Mouse (Mus musculus) G1E (cell line): ENCODE results near the gene Zfp689. TPM values are rescaled to one million over a fixed set of nuclear protein-coding genes. Genes with fewer than 3 reads are reported as not detected.
"Not testable (repeated sequence)": the region's sequence is repeated elsewhere in the genome, so short reads cannot be mapped to it uniquely, and the experiment has no call there.

Experiments used
- ATAC-seq: 2 replicates; pipeline ENCODE4 v1.8.0; 2016; ENCODE audit warnings: mild to moderate bottlenecking; ENCODE audit not compliant: insufficient number of reproducible peaks, poor library complexity, low FRiP score, severe bottlenecking; ENCODE audit errors: extremely low read depth
- DNase-seq: peaks from one replicate; pipeline ENCODE4 v3.0.0; 2012; ENCODE audit warnings: low spot score
- H3K27me3 ChIP-seq: 2 replicates; pipeline ENCODE4 v1.6.1; 2012; ENCODE audit warnings: mild to moderate bottlenecking, low read length, inconsistent platforms; ENCODE audit not compliant: insufficient read depth
- H3K36me3 ChIP-seq: replicated peaks from 2 replicates; pipeline ENCODE3; 2012; ENCODE audit warnings: mild to moderate bottlenecking, inconsistent platforms
- H3K4me1 ChIP-seq: 2 replicates; pipeline ENCODE4 v1.6.1; 2012; ENCODE audit warnings: low read depth, low read length, inconsistent platforms, mixed read lengths; ENCODE audit not compliant: insufficient read depth
- H3K4me3 ChIP-seq: 2 replicates; pipeline ENCODE4 v1.5.1; 2012; ENCODE audit warnings: low read depth, mild to moderate bottlenecking, inconsistent platforms, low read length, moderate library complexity, mixed read lengths
- H3K9me3 ChIP-seq: replicated peaks from 2 replicates; pipeline ENCODE4 v1.6.1; 2012; ENCODE audit warnings: inconsistent platforms
- CTCF ChIP-seq: IDR thresholded peaks from 2 replicates; pipeline ENCODE4 v1.5.1; 2012; ENCODE audit warnings: low read depth, low read length, inconsistent platforms, mixed read lengths
- GATA1 ChIP-seq: IDR thresholded peaks from 2 replicates; pipeline ENCODE4 v1.6.1; 2012; ENCODE audit warnings: borderline replicate concordance, low read length, inconsistent platforms, mixed read lengths
- GATA2 ChIP-seq: IDR thresholded peaks from 2 replicates; pipeline ENCODE4 v1.6.1; 2012; ENCODE audit warnings: low read depth, low read length, inconsistent platforms, borderline replicate concordance
- POLR2AphosphoS5 ChIP-seq: IDR thresholded peaks from 2 replicates; pipeline ENCODE4 v1.6.1; 2012; ENCODE audit warnings: low read depth, low read length, inconsistent platforms; ENCODE audit not compliant: insufficient replicate concordance
- TAL1 ChIP-seq: conservative IDR thresholded peaks from 2 replicates; pipeline ENCODE4 v1.6.1; 2012; ENCODE audit warnings: low read depth, low read length, inconsistent platforms, mixed read lengths
- polyA plus RNA-seq: library from polyadenylated mRNA; stranded (reverse); fragments of >175 nt; gene quantifications from 2 replicates; pipeline ENCODE4 v1.2.3, GENCODE M21; 2012
- total RNA-seq, 2 experiments: library from RNA; stranded (forward) in 1 of 2; stranded (reverse) in 1 of 2; fragments of 200-1000 nt in 1 of 2; fragments of >200 nt in 1 of 2; fragmentation: Nextera tagmentation in 1 of 2; gene quantifications; 2 replicates each; pipeline ENCODE4 v1.2.3; 2014 to 2017

The Zfp689 gene
- total and polyA plus RNA-seq, 3 experiments, result 2.0 to 16.7 (median 7.1) TPM

- ATAC-seq (no peak), DNase-seq (no peak)
- H3K9me3 ChIP-seq, result peaks cover 4% of the 10 kb centered on the region; the same call in 1 of the 2 replicates
- no peak for TF ChIP-seq CTCF
- TF ChIP-seq GATA1, result no peak
- TF ChIP-seq POLR2AphosphoS5, result no peak
- TF ChIP-seq TAL1, result no peak
- no peak for TF ChIP-seq GATA2
- peaks cover 17% of the 10 kb centered on the region for H3K27me3 ChIP-seq
- no peak overlapping the region for H3K4me3 ChIP-seq
- peaks cover 26% of the 10 kb centered on the region for H3K4me1 ChIP-seq
- no peaks in the 10 kb centered on the region for H3K36me3 ChIP-seq
These were observed 23.0 kb downstream of the Zfp689 start for GRCm38 (mm10) chr7:127425911-127426310.

GRCm38 (mm10) chr7:127425291-127425690 lies 23.7 kb downstream of the Zfp689 start:
- ATAC-seq, result no peak

GRCm38 (mm10) chr7:127422247-127422646 lies 26.7 kb downstream of the Zfp689 start:
- peaks cover 4% of the 10 kb centered on the region; the same call in 1 of the 2 replicates for H3K9me3 ChIP-seq
- H3K4me3 ChIP-seq, result peak overlapping the region; percentile 86
- ATAC-seq, result no peak
- DNase-seq, result no peak
- H3K27me3 ChIP-seq, result peaks cover 9% of the 10 kb centered on the region
- H3K36me3 ChIP-seq, result peaks cover 31% of the 10 kb centered on the region
- peaks cover 39% of the 10 kb centered on the region for H3K4me1 ChIP-seq
- TF ChIP-seq CTCF, result no peak
- no peak for TF ChIP-seq POLR2AphosphoS5
- TF ChIP-seq GATA2, result no peak
- TF ChIP-seq TAL1, result no peak
- TF ChIP-seq GATA1, result no peak

More at GRCm38 (mm10) chr7:127425291-127425690, 23.7 kb downstream of the Zfp689 start:
- H3K36me3 ChIP-seq, result peaks cover 3% of the 10 kb centered on the region
- no peak for TF ChIP-seq TAL1
- no peak for TF ChIP-seq POLR2AphosphoS5
- TF ChIP-seq GATA1, result no peak
- peaks cover 30% of the 10 kb centered on the region for H3K4me1 ChIP-seq
- peaks cover 12% of the 10 kb centered on the region for H3K27me3 ChIP-seq
- DNase-seq, result no peak
- H3K4me3 ChIP-seq, result no peak overlapping the region
- H3K9me3 ChIP-seq, result peaks cover 4% of the 10 kb centered on the region; the same call in 1 of the 2 replicates

GRCm38 (mm10) chr7:127421388-127422191 lies 27.4 kb downstream of the Zfp689 start, which contains the start of gene Zfp688:
TSS of gene Zfp688 (minus strand) at chr7:127422068.
- ATAC-seq (peak; percentile 84; the same call in 1 of the 2 replicates), DNase-seq (peak; percentile 95)
- H3K4me3 ChIP-seq, result peak within 1 kb of the TSS; percentile 86
- TF ChIP-seq CTCF, result no peak
- TF ChIP-seq GATA2, result no peak
- TF ChIP-seq POLR2AphosphoS5, result no peak
- TF ChIP-seq GATA1, result no peak
- TF ChIP-seq TAL1, result no peak
- H3K36me3 ChIP-seq, result peaks cover 32% of the 10 kb centered on the region
- H3K27me3 ChIP-seq, result peaks cover 6% of the 10 kb centered on the region
- no peaks in the 10 kb centered on the region for H3K9me3 ChIP-seq
- peaks cover 36% of the 10 kb centered on the region for H3K4me1 ChIP-seq

GRCm38 (mm10) chr7:127411418-127411817 lies 37.5 kb downstream of the Zfp689 start:
- H3K4me3 ChIP-seq, result no peak overlapping the region
- H3K4me1 ChIP-seq, result peaks cover 10% of the 10 kb centered on the region
- H3K27me3 ChIP-seq, result peaks cover 4% of the 10 kb centered on the region
- H3K36me3 ChIP-seq, result no peaks in the 10 kb centered on the region
- ATAC-seq (no peak), DNase-seq (no peak)
- H3K9me3 ChIP-seq, result no peaks in the 10 kb centered on the region
- no peak for TF ChIP-seq CTCF
- TF ChIP-seq GATA2, result no peak
- TF ChIP-seq TAL1, result no peak
- TF ChIP-seq GATA1, result no peak
- TF ChIP-seq POLR2AphosphoS5, result no peak

- peaks cover 15% of the 10 kb centered on the region for H3K4me1 ChIP-seq
- H3K4me3 ChIP-seq, result peak within 1 kb of the TSS; percentile 71
- H3K36me3 ChIP-seq, H3K9me3 ChIP-seq, ATAC-seq: not testable (repeated sequence)
- DNase-seq, result peak; percentile 21
- peaks cover 10% of the 10 kb centered on the region for H3K27me3 ChIP-seq
These were observed 42.7 kb downstream of the Zfp689 start, which contains the start of gene Zfp764 for GRCm38 (mm10) chr7:127406002-127406987. TSS of gene Zfp764 (minus strand) at chr7:127406822.

- not testable (repeated sequence) for H3K4me3 ChIP-seq, ATAC-seq, H3K36me3 ChIP-seq, H3K27me3 ChIP-seq, DNase-seq, H3K9me3 ChIP-seq
- peaks cover 15% of the 10 kb centered on the region for H3K4me1 ChIP-seq
These were observed 44.9 kb downstream of the Zfp689 start for GRCm38 (mm10) chr7:127404101-127404500.
